Mouse (Mus musculus) liver, embryonic 12.5 days (tissue): Measurements from ENCODE around the gene Cda. TPM values are rescaled to one million over a fixed set of nuclear protein-coding genes. Genes with fewer than 3 reads are reported as not detected.

Experiments used
- ATAC-seq: fragments of 200-750 bp; cut with Nextera tagmentation; 2 replicates; pipeline ENCODE4 v1.8.0; 2017; ENCODE audit warnings: moderate number of reproducible peaks, mild to moderate bottlenecking, moderate library complexity
- H3K27ac ChIP-seq: fragments of 300-500 bp; sonication (generic); 2 replicates; pipeline ENCODE4 v1.5.1; 2016; ENCODE audit warnings: mild to moderate bottlenecking
- H3K27me3 ChIP-seq: fragments of 300-500 bp; sonication (generic); replicated peaks from 2 replicates; pipeline ENCODE4 v1.6.1; 2016; ENCODE audit warnings: mild to moderate bottlenecking, moderate library complexity
- H3K36me3 ChIP-seq: fragments of 300-500 bp; sonication (generic); 2 replicates; pipeline ENCODE4 v1.6.1; 2016; ENCODE audit warnings: mild to moderate bottlenecking, moderate library complexity
- H3K4me1 ChIP-seq: fragments of 300-500 bp; sonication (generic); 2 replicates; pipeline ENCODE4 v1.6.1; 2016
- H3K4me2 ChIP-seq: fragments of 300-500 bp; sonication (generic); 2 replicates; pipeline ENCODE4 v1.6.1; 2016; ENCODE audit warnings: mild to moderate bottlenecking, moderate library complexity
- H3K4me3 ChIP-seq: fragments of 300-500 bp; sonication (generic); 2 replicates; pipeline ENCODE4 v1.5.1; 2016; ENCODE audit warnings: mild to moderate bottlenecking, moderate library complexity
- H3K9ac ChIP-seq: fragments of 300-500 bp; sonication (generic); 2 replicates; pipeline ENCODE4 v1.6.1; 2016; ENCODE audit warnings: mild to moderate bottlenecking, moderate library complexity
- H3K9me3 ChIP-seq: fragments of 300-500 bp; sonication (generic); replicated peaks from 2 replicates; pipeline ENCODE4 v1.6.1; 2016; ENCODE audit warnings: mild to moderate bottlenecking, moderate library complexity
- WGBS: fragments of 180-500 bp; shearing (Covaris S2); methylation state at CpG from one replicate; pipeline ENCODE4 v1.1.7; 2016; ENCODE audit not compliant: insufficient replicate concordance; 5-methylcytosine and 5-hydroxymethylcytosine counted together
- polyA plus RNA-seq: library from polyadenylated mRNA; unstranded; fragments of >200 nt; fragmentation: Nextera tagmentation; extraction: Ambion mirVana; gene quantifications from 2 replicates; pipeline ENCODE4 v1.2.1, GENCODE M21; 2016

Cda gene
- polyA plus RNA-seq, 1 experiment from 2014 or later = 5.8 TPM

GRCm38 (mm10) chr4:138361370-138361821 lies 6.4 kb downstream of the Cda start:
- no peak overlapping the region for H3K4me3 ChIP-seq
- 0 out of 2 replicates have a peak, but pooled peaks cover 3% of the 10 kb centered on the region for H3K4me1 ChIP-seq
- no peaks in the 10 kb centered on the region for H3K9me3 ChIP-seq
- peaks cover 27% of the 10 kb centered on the region for H3K27me3 ChIP-seq
- WGBS = 30% methylated on average over 11 of the region's 11 CpGs
- no peaks in the 10 kb centered on the region for H3K36me3 ChIP-seq
- no peak overlapping the region for H3K4me2 ChIP-seq
- no peak for ATAC-seq
- H3K9ac ChIP-seq = no peak overlapping the region
- H3K27ac ChIP-seq = no peak overlapping the region

GRCm38 (mm10) chr4:138358176-138358575 lies 9.6 kb downstream of the Cda start:
- no peak for ATAC-seq
- WGBS = 45% methylated on average over 3 of the region's 3 CpGs
- H3K27ac ChIP-seq = no peak overlapping the region
- no peaks in the 10 kb centered on the region for H3K9me3 ChIP-seq
- no peaks in the 10 kb centered on the region for H3K4me1 ChIP-seq
- no peaks in the 10 kb centered on the region for H3K36me3 ChIP-seq
- no peak overlapping the region for H3K4me3 ChIP-seq
- H3K27me3 ChIP-seq = peaks cover 26% of the 10 kb centered on the region
- H3K9ac ChIP-seq = no peak overlapping the region
- no peak overlapping the region for H3K4me2 ChIP-seq

GRCm38 (mm10) chr4:138356551-138356950 lies 11.2 kb downstream of the Cda start:
- Histone ChIP-seq H3K27ac (no peak overlapping the region), H3K4me3 (no peak overlapping the region), H3K27me3 (peaks cover 16% of the 10 kb centered on the region), H3K36me3 (no peaks in the 10 kb centered on the region), H3K9ac (no peak overlapping the region), H3K4me2 (no peak overlapping the region), H3K9me3 (no peaks in the 10 kb centered on the region), H3K4me1 (no peaks in the 10 kb centered on the region)
- no peak for ATAC-seq
- 87% methylated on average over 12 of the region's 12 CpGs for WGBS

- 73% methylated on average over 8 of the region's 8 CpGs for WGBS
- H3K4me3 ChIP-seq = no peak overlapping the region
- H3K27ac ChIP-seq = no peak overlapping the region
- no peak overlapping the region for H3K9ac ChIP-seq
- H3K27me3 ChIP-seq = peaks cover 12% of the 10 kb centered on the region
- no peak for ATAC-seq
- no peaks in the 10 kb centered on the region for H3K9me3 ChIP-seq
- no peak overlapping the region for H3K4me2 ChIP-seq
- no peaks in the 10 kb centered on the region for H3K36me3 ChIP-seq
- no peaks in the 10 kb centered on the region for H3K4me1 ChIP-seq
These were observed 11.7 kb downstream of the Cda start for GRCm38 (mm10) chr4:138356141-138356540.

GRCm38 (mm10) chr4:138355496-138355895 lies 12.3 kb downstream of the Cda start:
- Histone ChIP-seq H3K4me1 (no peaks in the 10 kb centered on the region), H3K27ac (no peak overlapping the region), H3K27me3 (peaks cover 5% of the 10 kb centered on the region), H3K9ac (no peak overlapping the region), H3K9me3 (no peaks in the 10 kb centered on the region), H3K36me3 (no peaks in the 10 kb centered on the region), H3K4me2 (no peak overlapping the region), H3K4me3 (no peak overlapping the region)
- WGBS = 59% methylated on average over 2 of the region's 2 CpGs
- ATAC-seq = no peak

GRCm38 (mm10) chr4:138353438-138354171 lies 14.2 kb downstream of the Cda start:
- no peak overlapping the region for H3K4me3 ChIP-seq
- H3K27ac ChIP-seq = no peak overlapping the region
- H3K36me3 ChIP-seq = no peaks in the 10 kb centered on the region
- 64% methylated on average over 10 of the region's 10 CpGs for WGBS
- H3K4me1 ChIP-seq = no peaks in the 10 kb centered on the region
- no peak overlapping the region for H3K9ac ChIP-seq
- no peaks in the 10 kb centered on the region for H3K9me3 ChIP-seq
- H3K4me2 ChIP-seq = no peak overlapping the region
- peak; percentile 32; the same call in 1 of the 2 replicates for ATAC-seq
- no peaks in the 10 kb centered on the region; the same call in 1 of the 2 replicates for H3K27me3 ChIP-seq

GRCm38 (mm10) chr4:138352692-138353091 lies 15.1 kb downstream of the Cda start:
- no peaks in the 10 kb centered on the region for H3K9me3 ChIP-seq
- no peaks in the 10 kb centered on the region; the same call in 1 of the 2 replicates for H3K27me3 ChIP-seq
- H3K4me3 ChIP-seq = no peak overlapping the region
- 74% methylated on average over 6 of the region's 6 CpGs for WGBS
- no peak overlapping the region for H3K27ac ChIP-seq
- H3K9ac ChIP-seq = no peak overlapping the region
- H3K4me2 ChIP-seq = no peak overlapping the region
- H3K36me3 ChIP-seq = no peaks in the 10 kb centered on the region
- ATAC-seq = no peak
- H3K4me1 ChIP-seq = no peaks in the 10 kb centered on the region

- no peak overlapping the region for H3K4me2 ChIP-seq
- H3K4me3 ChIP-seq = no peak overlapping the region
- no peaks in the 10 kb centered on the region for H3K9me3 ChIP-seq
- ATAC-seq = no peak
- no peaks in the 10 kb centered on the region; the same call in 1 of the 2 replicates for H3K27me3 ChIP-seq
- 68% methylated on average over 5 of the region's 5 CpGs for WGBS
- H3K27ac ChIP-seq = no peak overlapping the region
- no peaks in the 10 kb centered on the region for H3K36me3 ChIP-seq
- no peak overlapping the region for H3K9ac ChIP-seq
- no peaks in the 10 kb centered on the region for H3K4me1 ChIP-seq
These were observed 16.0 kb downstream of the Cda start for GRCm38 (mm10) chr4:138351821-138352220.

- H3K4me3 ChIP-seq = no peak overlapping the region
- WGBS = 67% methylated on average over 7 of the region's 7 CpGs
- H3K27ac ChIP-seq = no peak overlapping the region
- ATAC-seq = no peak
- H3K4me1 ChIP-seq = no peaks in the 10 kb centered on the region; the same call in 1 of the 2 replicates
- H3K36me3 ChIP-seq = no peaks in the 10 kb centered on the region
- H3K27me3 ChIP-seq = no peaks in the 10 kb centered on the region; the same call in 1 of the 2 replicates
- no peaks in the 10 kb centered on the region for H3K9me3 ChIP-seq
- H3K9ac ChIP-seq = no peak overlapping the region
- no peak overlapping the region for H3K4me2 ChIP-seq
These were observed 19.1 kb downstream of the Cda start for GRCm38 (mm10) chr4:138348716-138349115.

GRCm38 (mm10) chr4:138347280-138347679 lies 20.5 kb downstream of the Cda start:
- WGBS = 58% methylated on average over 1 of the region's 1 CpGs
- peaks cover 9% of the 10 kb centered on the region for H3K4me1 ChIP-seq
- H3K9ac ChIP-seq = no peak overlapping the region
- no peaks in the 10 kb centered on the region for H3K9me3 ChIP-seq
- no peak overlapping the region for H3K4me3 ChIP-seq
- H3K27me3 ChIP-seq = no peaks in the 10 kb centered on the region; the same call in 1 of the 2 replicates
- ATAC-seq = no peak
- no peaks in the 10 kb centered on the region for H3K36me3 ChIP-seq
- no peak overlapping the region for H3K4me2 ChIP-seq
- H3K27ac ChIP-seq = no peak overlapping the region

- Histone ChIP-seq H3K27me3 (peaks cover 7% of the 10 kb centered on the region; the same call in 1 of the 2 replicates), H3K4me3 (no peak overlapping the region), H3K27ac (no peak overlapping the region), H3K36me3 (no peaks in the 10 kb centered on the region), H3K4me2 (no peak overlapping the region), H3K9me3 (no peaks in the 10 kb centered on the region), H3K9ac (no peak overlapping the region), H3K4me1 (peaks cover 9% of the 10 kb centered on the region)
- no peak for ATAC-seq
- WGBS = 64% methylated on average over 9 of the region's 9 CpGs
These were observed 22.8 kb downstream of the Cda start for GRCm38 (mm10) chr4:138344891-138345545.

GRCm38 (mm10) chr4:138343341-138343837 lies 24.4 kb downstream of the Cda start:
- Histone ChIP-seq H3K4me1 (peaks cover 9% of the 10 kb centered on the region), H3K4me3 (no peak overlapping the region), H3K4me2 (no peak overlapping the region), H3K27ac (peak overlapping the region; percentile 70), H3K9ac (no peak overlapping the region), H3K36me3 (no peaks in the 10 kb centered on the region), H3K27me3 (peaks cover 7% of the 10 kb centered on the region; the same call in 1 of the 2 replicates), H3K9me3 (no peaks in the 10 kb centered on the region)
- 72% methylated on average over 10 of the region's 10 CpGs for WGBS
- no peak for ATAC-seq
